Mouse (Mus musculus): Measurements from ENCODE around the gene Tfap2c. TPM values are rescaled to one million over a fixed set of nuclear protein-coding genes. Genes with fewer than 3 reads are reported as not detected.

Gene Tfap2c
- polyA plus RNA-seq, 1 experiment from 2014 or later = 4.9 TPM

- H3K4me3 ChIP-seq = no peak overlapping the region
- no peak overlapping the region for H3K4me2 ChIP-seq (replicated peaks)
- H3K36me3 ChIP-seq = no peaks in the 10 kb centered on the region
- H3K9ac ChIP-seq = no peak overlapping the region
- ATAC-seq (ENCODE audit: low FRiP score, low read depth) = no peak
- H3K4me1 ChIP-seq = no peaks in the 10 kb centered on the region
- H3K27me3 ChIP-seq = no peaks in the 10 kb centered on the region
- no peaks in the 10 kb centered on the region for H3K9me3 ChIP-seq
- 77% methylated on average over 7 of the region's 7 CpGs for WGBS
- H3K27ac ChIP-seq = no peak overlapping the region
Measured at GRCm38 (mm10) chr2:172594326-172594725, 44.9 kb downstream of the Tfap2c start.

- Histone ChIP-seq H3K9ac (no peak overlapping the region), H3K36me3 (no peaks in the 10 kb centered on the region), H3K27ac (no peak overlapping the region), H3K9me3 (no peaks in the 10 kb centered on the region), H3K4me1 (no peaks in the 10 kb centered on the region), H3K4me2 (replicated peaks) (no peak overlapping the region), H3K27me3 (no peaks in the 10 kb centered on the region), H3K4me3 (no peak overlapping the region)
- 59% methylated on average over 7 of the region's 7 CpGs for WGBS
- ATAC-seq (ENCODE audit: low FRiP score, low read depth) = no peak
Measured at GRCm38 (mm10) chr2:172597056-172597455, 47.7 kb downstream of the Tfap2c start.

DNA sequence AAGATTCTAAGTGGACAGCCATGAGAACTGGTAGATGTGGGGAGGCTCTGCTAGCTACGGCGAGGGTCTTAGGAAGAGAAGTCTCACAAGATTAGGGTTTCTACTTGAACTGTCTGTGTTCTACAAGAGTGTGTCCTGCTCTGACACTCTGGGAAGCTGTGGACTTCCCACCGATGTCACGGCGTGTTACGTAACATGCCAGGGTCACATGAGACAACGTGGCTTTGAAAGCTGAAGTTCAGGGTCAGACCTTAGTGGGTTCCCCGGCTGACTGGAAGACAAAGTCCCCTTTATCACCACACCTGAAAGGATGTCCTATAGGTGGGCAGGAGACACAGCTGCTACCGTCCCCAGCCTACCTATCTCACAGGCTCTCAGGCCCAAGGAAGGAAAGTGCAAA, 48.5 kb downstream of the Tfap2c start:
- no peak overlapping the region for H3K27ac ChIP-seq
- WGBS = 81% methylated on average over 9 of the region's 9 CpGs
- no peaks in the 10 kb centered on the region for H3K36me3 ChIP-seq
- no peaks in the 10 kb centered on the region for H3K9me3 ChIP-seq
- no peaks in the 10 kb centered on the region for H3K27me3 ChIP-seq
- ATAC-seq (ENCODE audit: low FRiP score, low read depth) = no peak
- H3K4me2 ChIP-seq (replicated peaks) = no peak overlapping the region
- H3K4me1 ChIP-seq = no peaks in the 10 kb centered on the region
- H3K9ac ChIP-seq = no peak overlapping the region
- no peak overlapping the region for H3K4me3 ChIP-seq

GRCm38 (mm10) chr2:172604625-172605024, 55.2 kb downstream of the Tfap2c start:
- H3K4me1 ChIP-seq = peaks cover 8% of the 10 kb centered on the region; the same call in 1 of the 2 replicates
- H3K27me3 ChIP-seq = no peaks in the 10 kb centered on the region
- no peak overlapping the region for H3K4me2 ChIP-seq (replicated peaks)
- no peak overlapping the region for H3K27ac ChIP-seq
- no peaks in the 10 kb centered on the region for H3K36me3 ChIP-seq
- no peaks in the 10 kb centered on the region for H3K9me3 ChIP-seq
- 92% methylated on average over 3 of the region's 3 CpGs for WGBS
- no peak for ATAC-seq (ENCODE audit: low FRiP score, low read depth)
- H3K4me3 ChIP-seq = no peak overlapping the region
- H3K9ac ChIP-seq = no peak overlapping the region

DNA sequence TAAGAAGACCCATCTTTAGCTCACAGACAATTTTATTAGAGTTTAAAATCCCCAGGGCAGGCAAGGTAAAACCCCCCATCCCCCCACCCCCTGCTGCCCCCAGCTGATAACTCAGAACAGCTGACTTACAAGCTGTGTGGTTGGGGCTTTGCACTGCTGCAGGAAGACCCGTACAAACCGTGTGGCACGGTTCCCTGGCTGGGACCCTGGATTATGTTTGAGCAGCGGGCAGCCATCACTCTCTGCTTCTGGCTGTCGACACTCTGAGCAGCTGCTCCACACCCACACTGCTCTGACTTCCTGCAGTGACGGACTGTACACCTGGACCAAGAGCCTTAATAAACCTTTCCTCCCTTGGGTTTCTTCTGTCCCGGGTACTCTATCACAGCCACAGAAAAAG, 56.2 kb downstream of the Tfap2c start:
- Histone ChIP-seq H3K9me3 (no peaks in the 10 kb centered on the region), H3K27ac (no peak overlapping the region), H3K4me3 (no peak overlapping the region), H3K4me1 (peaks cover 8% of the 10 kb centered on the region; the same call in 1 of the 2 replicates), H3K36me3 (no peaks in the 10 kb centered on the region), H3K4me2 (replicated peaks) (no peak overlapping the region), H3K9ac (no peak overlapping the region), H3K27me3 (no peaks in the 10 kb centered on the region)
- WGBS = 6% methylated on average over 7 of the region's 7 CpGs
- peak; percentile 76 for ATAC-seq (ENCODE audit: low FRiP score, low read depth)

- WGBS = 78% methylated on average over 11 of the region's 11 CpGs
- no peak overlapping the region for H3K4me3 ChIP-seq
- no peaks in the 10 kb centered on the region for H3K27me3 ChIP-seq
- H3K9me3 ChIP-seq = no peaks in the 10 kb centered on the region
- no peak overlapping the region for H3K27ac ChIP-seq
- no peak overlapping the region for H3K9ac ChIP-seq
- ATAC-seq (ENCODE audit: low FRiP score, low read depth) = no peak
- H3K36me3 ChIP-seq = no peaks in the 10 kb centered on the region
- no peak overlapping the region for H3K4me2 ChIP-seq (replicated peaks)
- peaks cover 8% of the 10 kb centered on the region; the same call in 1 of the 2 replicates for H3K4me1 ChIP-seq
Measured at GRCm38 (mm10) chr2:172607710-172608109, 58.3 kb downstream of the Tfap2c start.

Other genes with a start within 250 kb of the Tfap2c start
- gene Fam210b, start 204.0 kb upstream of the Tfap2c start, polyA plus RNA-seq (2015; fragmentation: Nextera tagmentation; extraction: Ambion mirVana) = 19.0 and 20.3 TPM in 2 replicates
- 110 and 114 TPM in 2 replicates for gene Aurka, start 179.1 kb upstream of the Tfap2c start, polyA plus RNA-seq (2015; fragmentation: Nextera tagmentation; extraction: Ambion mirVana)
- 39.4 and 39.5 TPM in 2 replicates for gene Cstf1, start 178.9 kb upstream of the Tfap2c start, polyA plus RNA-seq (2015; fragmentation: Nextera tagmentation; extraction: Ambion mirVana)
- gene Cass4, start 155.8 kb upstream of the Tfap2c start, polyA plus RNA-seq (2015; fragmentation: Nextera tagmentation; extraction: Ambion mirVana) = 0.23 and 0.37 TPM in 2 replicates
- gene Rtf2, start 109.0 kb upstream of the Tfap2c start, polyA plus RNA-seq (2015; fragmentation: Nextera tagmentation; extraction: Ambion mirVana) = 69.1 and 71.3 TPM in 2 replicates
- gene Gcnt7, start 91.0 kb upstream of the Tfap2c start, polyA plus RNA-seq (2015; fragmentation: Nextera tagmentation; extraction: Ambion mirVana) = 1.6 and 2.2 TPM in 2 replicates
- 0.22 and 0.49 TPM in 2 replicates for gene Fam209, start 77.1 kb upstream of the Tfap2c start, polyA plus RNA-seq (2015; fragmentation: Nextera tagmentation; extraction: Ambion mirVana)

All from limb, embryonic 13.5 days (tissue).